In the genomic region with DNA sequence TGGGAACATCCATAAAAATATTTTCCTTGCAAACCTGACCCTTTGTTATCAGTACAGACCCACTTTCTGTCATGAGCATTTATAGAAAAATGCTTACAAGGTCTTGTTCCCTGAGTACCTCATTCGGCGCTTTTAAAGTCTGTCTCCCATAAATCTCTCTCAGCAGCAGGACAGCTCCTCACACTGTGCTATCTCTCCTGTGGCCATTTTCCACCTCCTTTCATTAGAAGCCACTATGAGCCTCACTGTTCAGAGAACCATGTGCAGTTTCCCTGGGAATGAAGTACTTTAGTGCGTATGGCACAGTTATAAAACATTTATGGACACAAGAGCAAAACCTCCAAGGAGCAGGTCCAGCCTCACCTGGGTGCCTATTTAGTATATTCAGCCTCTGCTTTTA, we compare ENCODE assay signal across 20 mouse cellular contexts.
DNase-seq lines count a peak whose midpoint lies in the region; ATAC-seq and TF ChIP-seq lines count a peak whose summit lies in the region.
"Had no signal": no experiment of that assay in that cellular context is flagged by ENCODE, and none has a peak within 500 bp of the region (broad histone marks: within the 10 kb centered on the region; RNA-seq: fewer than 3 reads in every experiment).

No protein-coding gene starts in this region.

- TF ChIP-seq CTCF in hindbrain, postnatal 0 days (IDR thresholded peaks at IDR 0.05; ENCODE audit: low read depth) = no peak

- H3K36me3 ChIP-seq in limb, embryonic 12.5 days = no peaks in the 10 kb centered on the region
- H3K36me3 ChIP-seq in limb, embryonic 10.5 days = no peaks in the 10 kb centered on the region
- no peaks in the 10 kb centered on the region for H3K36me3 ChIP-seq in hindbrain, postnatal 0 days (ENCODE audit: insufficient read depth, low read length)
- H3K36me3 ChIP-seq: embryonic facial prominence, embryonic 15.5 days; forebrain, embryonic 12.5 days; heart, embryonic 12.5 days; limb, embryonic 13.5 days; stomach, embryonic 15.5 days had no signal

- H3K9me3 ChIP-seq in limb, embryonic 12.5 days = no peaks in the 10 kb centered on the region
- H3K9me3 ChIP-seq in limb, embryonic 10.5 days (replicated peaks) = no peaks in the 10 kb centered on the region
- no peaks in the 10 kb centered on the region for H3K9me3 ChIP-seq in hindbrain, postnatal 0 days (ENCODE audit: low read length)
- H3K9me3 ChIP-seq: embryonic facial prominence, embryonic 15.5 days; forebrain, embryonic 12.5 days; heart, embryonic 12.5 days; limb, embryonic 13.5 days; stomach, embryonic 15.5 days had no signal

- WGBS in limb, embryonic 12.5 days = 29% methylated on average over 3 of the region's 3 CpGs
- 45% methylated on average over 3 of the region's 3 CpGs for WGBS in limb, embryonic 10.5 days
- WGBS in hindbrain, postnatal 0 days = 43% methylated on average over 3 of the region's 3 CpGs

- peak; percentile 2 for DNase-seq in adrenal gland, adult 8-10 months
- DNase-seq in adrenal gland, postnatal 4 days (ENCODE audit: low spot score in 2 of 2) = no peak
- DNase-seq in limb, embryonic 10.5 days (ENCODE audit: low spot score) = no peak
- DNase-seq in brain, adult 2 months (ENCODE audit: low read depth, low spot score) = peak; percentile 36
- DNase-seq in hindbrain, postnatal 0 days (ENCODE audit: low spot score) = no peak
- DNase-seq in testis, postnatal 10 days (ENCODE audit: low spot score) = no peak
- DNase-seq in layer of hippocampus, adult 11-12 months (ENCODE audit: low spot score) = no peak
- DNase-seq: cerebellum, adult 11-12 months; heart, postnatal 36 days; kidney, adult 11 months; kidney, postnatal 10 days; layer of hippocampus, adult 9-11 months; right cerebral cortex, postnatal 14 days had no signal

- H3K4me2 ChIP-seq in limb, embryonic 12.5 days = no peak overlapping the region
- H3K4me2 ChIP-seq in hindbrain, postnatal 0 days (ENCODE audit: low read depth, low read length) = no peak overlapping the region
- H3K4me2 ChIP-seq: embryonic facial prominence, embryonic 15.5 days; forebrain, embryonic 12.5 days; heart, embryonic 12.5 days; limb, embryonic 13.5 days; stomach, embryonic 15.5 days had no signal

- no peak overlapping the region for H3K9ac ChIP-seq in limb, embryonic 12.5 days (replicated peaks)
- no peak overlapping the region for H3K9ac ChIP-seq in hindbrain, postnatal 0 days (replicated peaks; ENCODE audit: low read length)
- H3K9ac ChIP-seq: embryonic facial prominence, embryonic 15.5 days; forebrain, embryonic 12.5 days; heart, embryonic 12.5 days; limb, embryonic 13.5 days; liver, embryonic 14.5 days; stomach, embryonic 15.5 days had no signal

- no peak overlapping the region for H3K4me3 ChIP-seq in limb, embryonic 12.5 days (replicated peaks)
- H3K4me3 ChIP-seq in limb, embryonic 10.5 days = no peak overlapping the region
- H3K4me3 ChIP-seq in hindbrain, postnatal 0 days (ENCODE audit: low read length) = no peak overlapping the region
- H3K4me3 ChIP-seq: embryonic facial prominence, embryonic 15.5 days; forebrain, embryonic 12.5 days; heart, embryonic 12.5 days; limb, embryonic 13.5 days; stomach, embryonic 15.5 days had no signal

- peaks cover 5% of the 10 kb centered on the region for H3K4me1 ChIP-seq in limb, embryonic 12.5 days (replicated peaks)
- H3K4me1 ChIP-seq in limb, embryonic 10.5 days = no peaks in the 10 kb centered on the region
- H3K4me1 ChIP-seq in hindbrain, postnatal 0 days (ENCODE audit: insufficient read depth, low read length) = peaks cover 3% of the 10 kb centered on the region; the same call in 1 of the 2 replicates
- H3K4me1 ChIP-seq: embryonic facial prominence, embryonic 15.5 days; heart, embryonic 12.5 days; stomach, embryonic 15.5 days had no signal

- no peaks in the 10 kb centered on the region for H3K27me3 ChIP-seq in limb, embryonic 12.5 days
- H3K27me3 ChIP-seq in limb, embryonic 10.5 days (ENCODE audit: low read depth, poor library complexity, severe bottlenecking) = no peaks in the 10 kb centered on the region
- H3K27me3 ChIP-seq in hindbrain, postnatal 0 days (ENCODE audit: insufficient read depth, low read length) = no peaks in the 10 kb centered on the region
- H3K27me3 ChIP-seq: embryonic facial prominence, embryonic 15.5 days; forebrain, embryonic 12.5 days; heart, embryonic 12.5 days; limb, embryonic 13.5 days; stomach, embryonic 15.5 days had no signal

- no peak overlapping the region for H3K27ac ChIP-seq in limb, embryonic 12.5 days
- no peak overlapping the region for H3K27ac ChIP-seq in limb, embryonic 10.5 days
- H3K27ac ChIP-seq in hindbrain, postnatal 0 days = peak overlapping the region; percentile 12; the same call in 1 of the 2 replicates
- H3K27ac ChIP-seq: embryonic facial prominence, embryonic 15.5 days; forebrain, embryonic 12.5 days; limb, embryonic 13.5 days; liver, embryonic 14.5 days; stomach, embryonic 15.5 days had no signal

- 0 out of 2 replicates have a peak, but pooled peaks have one; percentile 42 for ATAC-seq in limb, embryonic 12.5 days (ENCODE audit: insufficient number of reproducible peaks, insufficient read depth, low FRiP score, low TSS enrichment, low read depth)
- ATAC-seq in hindbrain, postnatal 0 days = no peak

Comparison
In these comparisons a context has a peak if more than half of its experiments do, and no peak if none do; other contexts are left out.
1. DNase-seq: peak in adrenal gland, adult 8-10 months (single experiment) and brain, adult 2 months (single experiment); none in adrenal gland, postnatal 4 days (0 of 2), limb, embryonic 10.5 days (single experiment), hindbrain, postnatal 0 days (single experiment), testis, postnatal 10 days (single experiment) and layer of hippocampus, adult 11-12 months (single experiment).